Mouse (Mus musculus) embryonic facial prominence, embryonic 10.5 days (tissue): Measurements from ENCODE around the gene Dna2. TPM values are rescaled to one million over a fixed set of nuclear protein-coding genes. Genes with fewer than 3 reads are reported as not detected.

ENCODE experiments used
- DNase-seq: peaks from one replicate; pipeline ENCODE4 v3.0.0-alpha.2; 2017; ENCODE audit warnings: low spot score
- H3K27ac ChIP-seq: fragments of 300-500 bp; sonication (generic); replicated peaks from 2 replicates; pipeline ENCODE4 v1.5.1; 2016; ENCODE audit warnings: mild to moderate bottlenecking
- H3K27me3 ChIP-seq: fragments of 300-500 bp; sonication (generic); replicated peaks from 2 replicates; pipeline ENCODE4 v1.6.1; 2016; ENCODE audit warnings: low read depth, mild to moderate bottlenecking; ENCODE audit not compliant: poor library complexity, severe bottlenecking
- H3K36me3 ChIP-seq: fragments of 300-500 bp; sonication (generic); replicated peaks from 2 replicates; pipeline ENCODE4 v1.6.1; 2016; ENCODE audit warnings: mild to moderate bottlenecking, moderate library complexity
- H3K4me1 ChIP-seq: fragments of 300-500 bp; sonication (generic); 2 replicates; pipeline ENCODE4 v1.6.1; 2016
- H3K4me3 ChIP-seq: fragments of 300-500 bp; sonication (generic); 2 replicates; pipeline ENCODE4 v1.5.1; 2016; ENCODE audit warnings: mild to moderate bottlenecking, moderate library complexity
- H3K9me3 ChIP-seq: fragments of 300-500 bp; sonication (generic); 2 replicates; pipeline ENCODE4 v1.6.1; 2016; ENCODE audit warnings: mild to moderate bottlenecking
- WGBS: fragments of 180-500 bp; shearing (Covaris S2); methylation state at CpG from one replicate; pipeline ENCODE4 v1.1.7; 2016; 5-methylcytosine and 5-hydroxymethylcytosine counted together
- polyA plus RNA-seq: library from polyadenylated mRNA; unstranded; fragments of >200 nt; fragmentation: Nextera tagmentation; extraction: Ambion mirVana; gene quantifications from 2 replicates; pipeline ENCODE4 v1.2.1, GENCODE M21; 2016

Dna2 gene
- polyA plus RNA-seq, 1 experiment from 2014 or later: 39.1 TPM

- no peaks in the 10 kb centered on the region for H3K9me3 ChIP-seq
- H3K4me3 ChIP-seq: no peak overlapping the region
- peaks cover 13% of the 10 kb centered on the region for H3K36me3 ChIP-seq
- peaks cover 16% of the 10 kb centered on the region for H3K4me1 ChIP-seq
- H3K27ac ChIP-seq: no peak overlapping the region
- 89% methylated on average over 4 of the region's 4 CpGs for WGBS
- H3K27me3 ChIP-seq: no peaks in the 10 kb centered on the region
- DNase-seq: no peak
Measured at GRCm38 (mm10) chr10:62924096-62924635, 22.7 kb upstream of the Dna2 start.

- 91% methylated on average over 1 of the region's 1 CpGs for WGBS
- Histone ChIP-seq H3K27ac (no peak overlapping the region), H3K36me3 (peaks cover 67% of the 10 kb centered on the region), H3K9me3 (no peaks in the 10 kb centered on the region), H3K4me3 (no peak overlapping the region), H3K4me1 (no peaks in the 10 kb centered on the region), H3K27me3 (no peaks in the 10 kb centered on the region)
- DNase-seq: no peak
Measured at GRCm38 (mm10) chr10:62932381-62932780, 14.4 kb upstream of the Dna2 start.

DNA sequence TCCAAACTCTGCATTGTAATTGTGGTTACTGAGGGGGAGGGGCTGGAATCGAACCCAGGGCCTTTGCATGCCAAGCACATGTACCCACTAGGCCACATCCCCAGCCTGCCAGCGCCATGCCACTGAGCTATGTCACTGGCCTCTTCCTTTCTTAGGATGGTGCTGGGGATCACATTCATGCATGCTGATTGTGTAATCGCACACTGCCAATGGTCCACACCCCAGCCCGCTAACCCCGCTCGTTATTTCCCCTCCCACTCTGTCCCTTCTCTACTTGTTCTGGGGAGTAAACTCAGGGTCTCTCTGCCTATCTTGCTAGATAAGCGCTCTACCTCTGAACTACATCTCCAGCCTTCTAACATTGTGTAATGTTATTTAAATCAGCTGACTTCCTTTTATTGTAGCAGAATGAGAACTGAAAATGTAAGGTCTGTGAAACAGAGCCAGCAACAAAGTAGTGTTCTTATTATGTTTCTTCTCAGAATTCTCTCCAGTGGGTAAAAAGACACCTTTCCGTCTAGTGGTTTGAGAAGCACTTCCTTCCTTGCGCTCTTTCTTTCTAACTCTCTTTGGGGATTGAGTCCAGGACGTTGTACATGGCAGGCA lies 1.7 kb upstream of the Dna2 start:
- H3K4me3 ChIP-seq: no peak overlapping the region
- no peaks in the 10 kb centered on the region for H3K9me3 ChIP-seq
- WGBS: 88% methylated on average over 10 of the region's 10 CpGs
- H3K4me1 ChIP-seq: peaks cover 9% of the 10 kb centered on the region
- DNase-seq: no peak
- peaks cover 54% of the 10 kb centered on the region for H3K36me3 ChIP-seq
- H3K27me3 ChIP-seq: no peaks in the 10 kb centered on the region
- no peak overlapping the region for H3K27ac ChIP-seq

DNA sequence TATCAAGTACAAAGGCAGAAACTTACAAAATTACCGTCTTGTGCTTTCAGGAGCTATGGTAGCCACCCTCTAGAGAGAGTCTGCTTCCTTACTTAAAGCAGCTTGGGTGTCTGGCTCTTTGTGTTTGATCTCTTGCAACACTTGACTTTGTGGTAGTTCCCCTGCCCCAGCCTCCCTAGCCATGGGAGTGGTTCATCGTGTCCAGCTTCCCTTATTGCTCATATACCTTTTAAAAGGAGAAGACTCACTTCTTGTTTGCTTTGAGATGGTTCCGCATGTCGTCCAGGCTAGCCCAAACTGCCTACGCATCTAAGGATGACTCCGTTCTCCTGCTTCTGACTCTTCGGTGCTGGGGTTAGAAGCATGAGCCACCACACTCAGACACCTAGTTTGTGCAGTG lies 1.7 kb downstream of the Dna2 start:
- Histone ChIP-seq H3K4me1 (peaks cover 9% of the 10 kb centered on the region), H3K4me3 (no peak overlapping the region), H3K27ac (no peak overlapping the region), H3K36me3 (peaks cover 63% of the 10 kb centered on the region), H3K27me3 (no peaks in the 10 kb centered on the region), H3K9me3 (no peaks in the 10 kb centered on the region)
- WGBS: 95% methylated on average over 7 of the region's 7 CpGs
- DNase-seq: no peak

- H3K4me1 ChIP-seq: no peaks in the 10 kb centered on the region
- 95% methylated on average over 7 of the region's 7 CpGs for WGBS
- H3K9me3 ChIP-seq: no peaks in the 10 kb centered on the region
- no peak overlapping the region for H3K27ac ChIP-seq
- no peak overlapping the region for H3K4me3 ChIP-seq
- H3K27me3 ChIP-seq: no peaks in the 10 kb centered on the region
- H3K36me3 ChIP-seq: peaks cover 98% of the 10 kb centered on the region
- DNase-seq: no peak
Measured at GRCm38 (mm10) chr10:62963956-62964355, 17.1 kb downstream of the Dna2 start.

DNA sequence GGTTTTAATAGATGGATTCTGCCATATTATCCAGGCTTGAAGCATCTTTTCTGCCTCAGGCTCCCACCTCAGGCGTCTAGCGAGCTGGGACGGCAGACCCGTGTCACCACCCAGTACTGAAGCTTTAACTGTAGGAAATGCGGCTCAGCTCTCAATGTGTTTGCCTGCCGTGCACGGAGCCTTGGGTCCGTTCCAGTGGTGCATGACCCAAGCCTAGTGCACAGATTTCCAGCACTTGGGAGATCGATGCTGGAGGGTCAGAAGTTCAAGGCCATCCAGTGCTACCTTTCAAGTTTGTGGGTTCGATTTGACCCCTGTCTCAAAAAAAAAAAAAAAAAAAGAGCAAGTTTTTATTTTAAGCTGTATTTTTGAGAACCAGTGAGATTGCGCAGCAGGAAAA lies 19.0 kb downstream of the Dna2 start:
- H3K9me3 ChIP-seq: no peaks in the 10 kb centered on the region
- no peak overlapping the region for H3K27ac ChIP-seq
- H3K4me3 ChIP-seq: no peak overlapping the region
- DNase-seq: no peak
- H3K27me3 ChIP-seq: no peaks in the 10 kb centered on the region
- H3K36me3 ChIP-seq: peaks cover 98% of the 10 kb centered on the region
- no peaks in the 10 kb centered on the region for H3K4me1 ChIP-seq
- 94% methylated on average over 11 of the region's 11 CpGs for WGBS

DNA sequence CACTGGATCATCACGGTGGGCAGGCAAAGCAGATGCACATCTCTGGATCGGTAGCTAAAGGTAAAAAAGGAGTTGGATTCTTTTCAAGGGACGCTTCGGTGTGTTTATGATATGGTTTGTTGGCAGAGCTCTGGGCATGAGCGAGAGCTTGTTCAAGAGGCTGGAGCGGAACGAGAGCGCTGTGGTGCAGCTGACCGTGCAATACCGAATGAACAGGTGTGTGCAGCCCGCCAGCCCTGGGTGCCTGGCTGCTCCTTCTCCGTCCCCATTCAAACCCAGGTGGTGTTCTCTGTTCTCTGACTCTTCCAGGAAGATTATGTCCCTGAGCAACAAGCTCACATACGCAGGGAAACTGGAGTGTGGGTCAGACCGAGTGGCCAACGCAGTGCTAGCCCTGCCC lies 19.5 kb downstream of the Dna2 start:
- H3K4me1 ChIP-seq: no peaks in the 10 kb centered on the region
- peaks cover 97% of the 10 kb centered on the region for H3K36me3 ChIP-seq
- no peaks in the 10 kb centered on the region for H3K27me3 ChIP-seq
- H3K9me3 ChIP-seq: no peaks in the 10 kb centered on the region
- H3K4me3 ChIP-seq: no peak overlapping the region
- no peak for DNase-seq
- WGBS: 97% methylated on average over 15 of the region's 15 CpGs
- no peak overlapping the region for H3K27ac ChIP-seq

DNA sequence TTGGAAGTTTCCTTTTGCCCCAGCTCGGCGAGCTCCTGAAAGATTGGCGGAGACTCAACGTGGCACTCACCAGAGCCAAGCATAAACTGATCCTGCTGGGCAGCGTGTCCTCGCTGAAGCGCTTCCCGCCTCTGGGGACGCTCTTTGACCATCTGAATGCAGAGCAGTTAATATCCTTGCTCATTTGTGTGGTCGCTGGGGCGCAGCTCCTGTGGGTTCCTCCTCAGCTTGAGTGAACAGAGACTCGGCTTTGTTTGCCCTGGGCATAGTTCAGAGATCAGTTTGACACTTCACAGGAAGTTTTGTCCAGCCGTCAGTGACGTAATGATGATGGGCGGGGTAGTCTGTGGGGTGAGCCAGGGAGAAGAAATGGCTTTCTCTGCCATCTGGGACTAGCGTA lies 25.0 kb downstream of the Dna2 start:
- no peaks in the 10 kb centered on the region for H3K27me3 ChIP-seq
- 63% methylated on average over 16 of the region's 16 CpGs for WGBS
- peaks cover 91% of the 10 kb centered on the region for H3K36me3 ChIP-seq
- DNase-seq: peak; percentile 14
- no peak overlapping the region for H3K27ac ChIP-seq
- H3K4me1 ChIP-seq: no peaks in the 10 kb centered on the region
- H3K4me3 ChIP-seq: no peak overlapping the region
- H3K9me3 ChIP-seq: no peaks in the 10 kb centered on the region

GRCm38 (mm10) chr10:62979667-62980038 lies 32.8 kb downstream of the Dna2 start:
- H3K9me3 ChIP-seq: no peaks in the 10 kb centered on the region
- H3K4me1 ChIP-seq: peaks cover 12% of the 10 kb centered on the region
- WGBS: 10% methylated on average over 10 of the region's 10 CpGs
- H3K4me3 ChIP-seq: peak overlapping the region; percentile 82
- peaks cover 41% of the 10 kb centered on the region for H3K36me3 ChIP-seq
- H3K27ac ChIP-seq: peak overlapping the region; percentile 97; the same call in 1 of the 2 replicates
- no peaks in the 10 kb centered on the region for H3K27me3 ChIP-seq
- DNase-seq: no peak

DNA sequence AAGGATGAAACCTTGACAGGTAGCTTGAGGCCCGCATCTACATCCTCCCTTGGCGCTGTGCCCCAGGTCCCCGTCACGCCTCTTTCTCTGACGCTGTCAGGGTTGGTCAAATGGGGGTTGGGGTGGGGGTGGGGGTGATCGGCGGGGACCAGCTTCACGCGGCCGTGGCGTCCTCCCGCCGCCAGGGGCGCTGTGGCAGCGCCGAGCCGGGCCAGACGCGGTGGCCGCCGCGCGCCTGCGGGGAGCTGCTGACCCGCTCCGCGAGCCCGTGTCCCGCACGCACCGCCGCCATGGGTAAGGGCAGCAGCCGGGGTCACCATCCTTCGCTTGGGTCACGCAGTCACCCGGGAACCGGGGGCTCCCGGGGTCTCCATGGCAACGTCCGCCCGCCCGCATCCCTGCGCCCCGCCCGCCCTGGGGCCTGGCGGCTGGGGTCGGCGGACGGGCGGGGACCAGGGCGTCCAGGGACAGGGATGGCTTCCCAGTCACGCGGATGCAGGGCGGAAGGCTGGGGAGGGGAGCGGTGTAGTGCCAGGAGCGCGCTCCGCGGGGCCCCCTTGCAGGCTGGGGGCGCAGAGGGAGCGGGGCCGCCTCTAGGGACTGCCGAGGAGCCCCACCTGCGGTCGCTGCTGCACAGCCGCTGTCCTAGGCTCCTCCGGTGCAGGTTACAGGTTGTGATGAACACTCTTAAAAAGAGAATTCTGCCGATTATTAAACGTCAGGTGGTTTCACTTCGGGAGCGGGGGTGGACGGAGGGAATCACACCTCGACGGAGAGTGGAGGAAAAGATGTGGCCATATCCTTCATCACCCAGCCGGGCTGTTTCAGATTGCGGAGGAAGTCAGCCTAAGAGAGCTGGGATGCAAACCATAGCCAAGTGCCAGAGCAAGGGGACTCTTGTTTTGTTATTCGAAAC lies 33.5 kb downstream of the Dna2 start, which contains the start of gene Rufy2:
Gene Rufy2 (plus strand): TSS at position 185 of the 916 bp plus-strand sequence.
- no peaks in the 10 kb centered on the region for H3K9me3 ChIP-seq
- peaks cover 12% of the 10 kb centered on the region for H3K4me1 ChIP-seq
- no peaks in the 10 kb centered on the region for H3K27me3 ChIP-seq
- H3K4me3 ChIP-seq: peak within 1 kb of the TSS; percentile 82
- peak within 1 kb of the TSS; percentile 97 for H3K27ac ChIP-seq
- DNase-seq: peak; percentile 91
- H3K36me3 ChIP-seq: peaks cover 43% of the 10 kb centered on the region
- under 1% methylated on average over 77 of the region's 77 CpGs for WGBS

DNA sequence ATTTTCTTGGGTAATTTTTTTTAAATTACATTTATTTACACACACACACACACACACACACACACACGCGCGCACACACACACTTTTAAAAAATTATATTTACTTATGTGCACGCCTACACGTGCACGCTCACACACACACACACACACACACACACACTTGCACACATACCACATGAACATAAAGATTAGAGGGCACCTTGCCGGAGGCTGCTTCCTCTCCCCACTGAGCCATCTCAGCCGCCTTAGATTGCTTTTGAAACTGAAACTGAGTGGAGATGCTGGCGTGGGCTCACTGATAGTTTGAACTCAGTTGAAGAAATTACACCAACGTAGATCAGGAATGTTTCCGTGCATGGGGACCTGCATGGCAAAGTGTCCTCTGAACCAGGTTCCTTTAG lies 37.2 kb downstream of the Dna2 start:
- Histone ChIP-seq H3K27ac (no peak overlapping the region), H3K4me1 (peaks cover 12% of the 10 kb centered on the region), H3K36me3 (peaks cover 69% of the 10 kb centered on the region), H3K4me3 (no peak overlapping the region), H3K27me3 (no peaks in the 10 kb centered on the region), H3K9me3 (no peaks in the 10 kb centered on the region)
- 93% methylated on average over 11 of the region's 11 CpGs for WGBS
- no peak for DNase-seq

DNA sequence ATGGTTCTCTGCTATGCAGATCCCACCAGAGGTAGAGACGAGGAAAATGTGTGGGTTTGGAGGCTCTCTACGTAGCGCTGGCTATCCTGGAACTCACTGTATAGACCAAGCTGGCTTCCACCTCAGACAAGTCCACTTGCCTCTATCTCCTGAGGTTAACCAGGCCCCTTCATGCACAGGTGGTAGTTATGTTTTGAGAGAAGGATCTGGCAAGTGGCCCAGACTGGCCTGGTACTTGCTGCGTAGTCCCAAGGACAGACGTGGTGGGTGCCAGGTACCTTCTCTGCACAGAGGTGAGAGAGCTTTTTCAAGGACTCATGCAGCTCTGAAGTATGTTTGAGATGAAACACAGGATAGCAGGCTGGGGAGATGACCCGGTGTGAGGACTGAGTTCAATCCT lies 37.7 kb downstream of the Dna2 start:
- Histone ChIP-seq H3K4me1 (peaks cover 12% of the 10 kb centered on the region), H3K4me3 (no peak overlapping the region), H3K9me3 (no peaks in the 10 kb centered on the region), H3K27me3 (no peaks in the 10 kb centered on the region), H3K36me3 (peaks cover 73% of the 10 kb centered on the region), H3K27ac (no peak overlapping the region)
- DNase-seq: no peak
- WGBS: 94% methylated on average over 6 of the region's 6 CpGs

DNA sequence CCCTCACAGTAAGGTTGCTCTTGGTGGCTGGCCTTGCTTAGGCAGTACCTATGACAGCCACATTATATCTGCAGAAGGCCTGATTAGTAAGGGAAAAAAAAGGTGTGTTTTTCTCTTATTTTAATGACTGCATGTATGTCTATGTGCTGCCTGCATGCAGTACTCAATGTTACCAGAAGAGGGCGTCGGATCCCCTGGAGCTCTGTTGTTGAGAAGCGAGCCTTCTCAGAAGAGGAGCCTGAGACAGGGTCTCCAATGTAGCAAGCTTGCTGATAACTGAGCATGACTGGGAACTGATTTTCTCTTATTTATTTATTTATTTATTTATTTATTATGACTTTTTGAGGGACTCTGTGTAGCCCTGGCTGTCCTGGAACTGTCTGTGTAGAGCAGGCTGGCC lies 40.5 kb downstream of the Dna2 start:
- H3K4me3 ChIP-seq: no peak overlapping the region
- no peaks in the 10 kb centered on the region for H3K9me3 ChIP-seq
- H3K27ac ChIP-seq: no peak overlapping the region
- H3K27me3 ChIP-seq: no peaks in the 10 kb centered on the region
- H3K4me1 ChIP-seq: no peaks in the 10 kb centered on the region
- peaks cover 98% of the 10 kb centered on the region for H3K36me3 ChIP-seq
- DNase-seq: peak; percentile 50
- 21% methylated on average over 3 of the region's 3 CpGs for WGBS
